Mouse (Mus musculus): Measurements from ENCODE around the gene Lbr. TPM values are rescaled to one million over a fixed set of nuclear protein-coding genes. Genes with fewer than 3 reads are reported as not detected.

The Lbr gene
- total RNA-seq (2015) (243 and 247 TPM in 2 replicates), total RNA-seq (2017) (206 and 228 TPM in 2 replicates)

GRCm38 (mm10) chr1:181842781-181843180 lies at the start of gene Lbr:
Gene Lbr (minus strand): TSS chr1:181843046.
- 0 out of 2 replicates have a peak, but pooled peaks have one; percentile 8 for ATAC-seq (replicated peaks; ENCODE audit: poor library complexity)

DNA sequence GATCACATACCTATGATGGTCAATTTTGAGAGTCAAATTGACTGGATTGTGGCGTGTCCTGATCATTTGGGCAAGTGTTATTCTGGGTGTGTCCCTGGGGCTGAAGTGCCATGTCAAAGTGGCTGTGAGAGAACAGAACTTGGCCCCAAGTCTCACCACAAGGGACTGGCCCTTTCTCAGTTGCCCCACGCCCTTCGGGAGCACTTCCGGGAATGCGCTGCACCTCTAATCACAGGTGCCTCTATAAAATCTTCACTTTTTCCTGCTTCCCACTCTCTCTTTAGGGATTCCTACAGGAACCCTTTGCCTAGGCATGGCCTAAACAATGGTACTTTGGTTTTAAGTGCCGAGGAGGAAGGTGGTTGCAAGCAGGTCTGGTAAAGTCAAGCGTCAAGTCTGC lies 46.8 kb upstream of the Lbr start:
- ATAC-seq (replicated peaks; ENCODE audit: poor library complexity): no peak

DNA sequence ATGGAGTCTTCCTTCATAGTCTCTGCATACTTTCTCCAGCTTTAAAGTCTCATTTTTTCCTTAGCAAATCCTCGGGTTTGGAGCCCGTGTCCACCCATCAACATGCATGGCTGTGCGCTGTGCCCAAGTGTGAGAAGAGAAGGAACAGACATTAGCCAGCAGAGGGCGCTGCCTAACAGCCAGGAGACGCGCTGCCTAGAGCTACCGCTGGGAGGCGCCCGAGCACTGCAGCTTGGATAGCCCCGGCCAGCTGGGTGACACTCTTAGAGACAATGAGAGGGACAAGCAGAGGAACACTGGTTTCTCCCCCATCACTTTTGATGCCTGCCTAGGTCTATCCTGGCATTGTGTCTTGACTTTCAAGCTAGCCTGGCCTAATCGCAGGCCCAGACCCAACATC lies 46.0 kb upstream of the Lbr start:
- ATAC-seq (replicated peaks; ENCODE audit: poor library complexity): peak; percentile 100

DNA sequence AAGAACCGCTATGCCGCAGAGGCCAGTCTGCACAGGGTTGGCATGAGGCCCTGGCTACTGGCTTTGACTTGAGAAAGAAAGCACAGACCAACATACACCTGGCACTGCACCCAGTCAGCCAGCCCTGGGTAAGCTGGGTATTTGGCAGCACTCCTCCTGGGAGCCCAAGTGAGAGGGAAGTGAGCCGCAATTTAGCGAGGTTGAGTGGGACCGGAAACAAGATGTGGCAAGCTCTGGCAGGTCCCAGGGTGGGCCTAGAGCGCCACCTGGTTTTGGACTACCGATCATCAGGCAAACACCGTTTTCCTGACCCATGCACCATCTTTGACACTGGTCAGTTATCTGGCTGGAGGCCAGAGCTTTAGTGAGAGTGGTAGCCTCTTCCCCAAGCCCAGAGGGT lies 38.7 kb upstream of the Lbr start:
- ATAC-seq (replicated peaks; ENCODE audit: poor library complexity): peak; percentile 82

DNA sequence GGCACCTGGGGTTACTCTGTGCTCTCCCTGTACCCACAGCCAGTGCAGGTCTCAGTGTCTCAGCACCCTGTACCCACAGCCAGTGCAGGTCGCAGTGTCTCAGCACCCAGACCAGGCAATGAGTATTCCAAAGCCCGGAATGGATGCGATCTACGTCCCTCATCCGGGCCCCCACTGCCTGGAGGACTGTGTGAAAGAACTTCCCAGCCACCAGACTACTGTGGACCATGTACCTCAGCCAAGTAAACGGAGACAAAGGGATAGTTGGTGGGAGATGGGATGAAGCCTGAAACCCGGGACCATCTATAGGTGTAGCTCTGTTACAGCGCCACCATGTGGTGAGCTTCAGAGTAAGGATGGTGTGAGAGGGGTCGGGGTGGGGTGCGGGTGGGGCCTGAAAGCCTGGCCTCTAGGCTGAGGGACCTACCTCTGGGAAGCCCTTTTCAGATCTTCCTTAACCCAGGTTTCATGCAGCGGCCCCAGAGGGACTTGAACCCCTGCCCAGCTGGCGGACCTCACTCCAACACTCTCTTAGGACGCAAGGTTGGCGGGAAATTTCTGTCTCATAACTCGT lies 38.0 kb upstream of the Lbr start:
- no peak for ATAC-seq (replicated peaks; ENCODE audit: poor library complexity)

DNA sequence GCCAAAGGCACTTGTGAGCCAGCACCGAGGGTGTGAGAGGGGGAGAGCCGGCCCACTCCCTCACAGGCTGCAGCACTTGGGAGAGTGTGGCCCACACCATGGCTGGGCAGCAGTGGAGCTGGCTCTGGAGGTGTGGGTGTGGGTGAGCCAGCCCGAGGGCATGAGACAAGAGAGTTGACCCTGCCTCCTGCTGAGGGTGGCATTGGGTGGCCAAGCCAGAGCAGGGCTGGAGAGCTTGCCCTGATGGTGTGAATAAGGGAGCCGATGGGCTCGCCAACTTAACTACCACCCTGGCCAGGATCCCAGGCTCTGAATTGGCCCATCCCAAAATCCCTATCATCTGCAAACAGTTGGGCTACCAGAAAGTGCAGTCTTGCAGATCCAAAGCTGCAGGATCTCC lies 35.6 kb upstream of the Lbr start:
- ATAC-seq (replicated peaks; ENCODE audit: poor library complexity): no peak

GRCm38 (mm10) chr1:181877088-181877487 lies 34.2 kb upstream of the Lbr start:
- peak; percentile 38 for ATAC-seq (replicated peaks; ENCODE audit: poor library complexity)

GRCm38 (mm10) chr1:181876656-181877055 lies 33.8 kb upstream of the Lbr start:
- no peak for ATAC-seq (replicated peaks; ENCODE audit: poor library complexity)

DNA sequence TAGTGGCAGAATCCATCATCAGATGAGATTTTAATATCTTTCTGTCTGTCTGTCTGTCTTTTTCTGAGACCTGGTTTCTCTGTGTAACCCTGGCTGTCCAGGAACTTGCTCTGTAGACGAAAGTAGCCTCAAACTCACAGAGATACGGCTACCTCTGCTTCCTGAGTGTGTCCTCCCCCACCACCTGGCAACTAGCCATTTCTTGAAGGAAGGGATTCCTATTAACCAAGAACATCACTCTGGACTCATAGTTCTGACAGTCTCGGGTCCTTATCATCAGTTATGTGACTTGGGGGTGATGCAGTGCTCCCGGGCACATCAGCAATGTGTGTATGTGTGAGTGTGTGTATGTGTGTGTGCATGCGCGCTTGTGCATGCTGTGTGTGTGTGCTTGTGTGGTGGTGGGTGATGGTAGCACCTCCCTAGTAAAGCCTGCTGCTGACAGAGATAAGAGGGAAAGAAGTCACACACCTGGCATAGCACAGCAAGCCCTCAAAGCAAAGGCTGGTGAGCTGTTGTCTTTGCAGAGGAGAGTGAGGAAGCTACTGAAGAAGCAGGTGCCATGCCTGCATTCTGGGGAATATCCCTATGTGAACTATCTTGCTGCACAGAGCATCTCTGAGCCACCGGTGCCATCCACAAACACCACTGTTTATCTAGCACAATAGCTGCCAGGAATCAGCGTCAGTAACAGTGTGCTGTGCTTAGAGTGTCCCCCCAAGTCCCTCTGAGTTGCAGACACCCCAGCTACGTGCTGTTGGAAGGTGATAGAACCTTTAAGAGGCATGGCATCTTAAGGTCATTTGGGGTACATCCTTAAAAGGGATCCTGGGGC lies 30.5 kb upstream of the Lbr start:
- peak; percentile 40 for ATAC-seq (replicated peaks; ENCODE audit: poor library complexity)

GRCm38 (mm10) chr1:181872639-181873038 lies 29.8 kb upstream of the Lbr start:
- peak; percentile 54 for ATAC-seq (replicated peaks; ENCODE audit: poor library complexity)

DNA sequence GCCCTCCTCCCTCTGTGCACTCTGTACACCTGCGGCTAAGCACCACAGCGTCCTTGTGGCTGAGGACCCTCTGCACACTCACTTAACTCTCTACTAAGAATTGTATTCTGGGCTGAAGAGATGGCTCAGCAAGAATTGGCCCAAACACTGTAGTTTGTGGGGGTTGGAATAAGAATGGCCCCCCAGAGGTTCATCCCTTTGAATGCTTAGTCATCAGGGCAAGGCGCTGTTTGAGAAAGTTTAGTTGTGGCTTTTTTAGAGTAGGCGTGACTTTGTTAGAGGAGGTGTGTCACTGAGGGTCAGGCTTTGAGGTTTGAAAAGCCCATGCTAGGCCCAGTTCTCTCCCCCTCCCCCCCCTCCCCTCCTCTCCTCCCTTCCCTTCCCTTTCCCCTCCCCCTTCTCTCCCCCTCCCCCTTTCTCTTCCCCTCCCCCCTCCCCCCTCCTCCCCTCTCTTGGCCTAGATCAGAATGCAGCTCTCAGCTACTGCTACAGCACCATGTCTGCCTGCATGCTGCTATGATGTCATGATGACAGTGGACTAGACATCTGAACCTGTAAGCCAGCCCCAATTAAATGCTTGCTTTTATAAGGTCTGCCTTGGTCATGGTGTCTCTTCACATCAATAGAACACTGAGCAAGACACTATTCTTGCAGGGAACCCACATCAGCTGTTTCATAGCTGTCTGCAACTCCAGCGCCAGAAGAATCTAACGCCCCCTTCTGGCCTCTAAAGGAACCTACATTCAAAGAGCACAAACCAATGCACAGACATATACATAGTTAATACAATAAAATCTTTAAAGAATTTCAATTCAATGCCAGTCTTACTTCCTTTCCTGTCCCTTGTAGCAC lies 23.8 kb upstream of the Lbr start:
- peak; percentile 40 for ATAC-seq (replicated peaks; ENCODE audit: poor library complexity)

- ATAC-seq (replicated peaks; ENCODE audit: poor library complexity): peak; percentile 32
Measured at GRCm38 (mm10) chr1:181865863-181866216, 23.0 kb upstream of the Lbr start.

- no peak for ATAC-seq (replicated peaks; ENCODE audit: poor library complexity)
Measured at GRCm38 (mm10) chr1:181864971-181865862, 22.4 kb upstream of the Lbr start.

DNA sequence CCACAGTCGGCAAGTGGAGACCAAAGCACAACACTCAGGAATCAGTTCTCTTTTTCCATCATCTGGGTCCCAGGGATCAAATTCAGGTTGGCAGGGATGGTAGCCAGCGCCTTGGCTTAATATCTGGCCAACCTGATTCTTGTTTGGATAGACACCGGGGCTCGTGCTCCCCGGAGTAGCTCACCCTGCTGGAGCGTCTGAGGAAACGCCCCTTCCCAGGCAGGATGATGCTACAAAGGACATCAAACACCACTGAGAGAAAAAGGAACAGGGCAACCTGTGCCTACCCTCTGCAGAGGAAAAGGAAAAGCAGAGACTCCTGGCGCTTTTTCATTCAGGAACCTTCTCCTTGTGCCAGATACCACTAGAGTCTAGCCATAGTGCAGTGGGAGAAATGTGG lies 20.6 kb upstream of the Lbr start:
- no peak for ATAC-seq (replicated peaks; ENCODE audit: poor library complexity)

GRCm38 (mm10) chr1:181862676-181863374 lies 20.0 kb upstream of the Lbr start:
- ATAC-seq (replicated peaks; ENCODE audit: poor library complexity): no peak

DNA sequence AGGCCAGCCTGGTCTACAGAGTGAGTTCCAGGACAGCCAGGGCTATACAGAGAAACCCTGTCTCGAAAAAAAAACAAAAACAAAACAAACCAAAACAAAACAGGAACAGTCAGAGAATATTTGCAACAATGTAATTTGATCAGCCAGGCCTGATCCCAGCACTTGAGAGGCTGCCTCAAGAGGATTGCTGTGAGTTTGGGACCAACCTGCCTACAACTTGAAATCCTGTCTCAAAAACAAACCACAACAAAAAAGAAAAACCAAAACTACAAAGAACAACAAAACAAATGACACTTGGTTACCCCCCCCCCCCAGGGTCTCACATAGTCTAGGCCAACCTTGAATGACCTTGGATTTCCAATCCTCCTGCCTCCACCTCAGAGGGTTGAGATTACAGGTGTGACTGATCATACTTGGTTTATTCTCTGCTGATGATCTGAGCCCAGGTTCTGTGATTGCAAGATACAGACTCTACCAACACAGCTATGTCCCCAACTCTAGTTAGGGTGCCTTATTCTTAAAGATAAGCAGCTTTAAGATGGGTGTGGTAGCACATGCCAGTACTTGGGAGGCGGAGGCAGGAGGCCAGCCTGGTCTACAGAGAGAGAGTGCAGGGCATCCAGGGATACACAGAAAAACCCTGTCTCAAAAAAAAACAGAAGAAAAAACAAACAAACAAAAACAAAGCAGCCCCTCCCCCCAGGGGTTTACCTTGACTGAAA lies 18.5 kb upstream of the Lbr start:
- ATAC-seq (replicated peaks; ENCODE audit: poor library complexity): peak; percentile 56

- ATAC-seq (replicated peaks; ENCODE audit: poor library complexity): peak; percentile 88
Measured at GRCm38 (mm10) chr1:181860659-181861058, 17.8 kb upstream of the Lbr start.

GRCm38 (mm10) chr1:181856329-181856728 lies 13.5 kb upstream of the Lbr start:
- no peak for ATAC-seq (replicated peaks; ENCODE audit: poor library complexity)

DNA sequence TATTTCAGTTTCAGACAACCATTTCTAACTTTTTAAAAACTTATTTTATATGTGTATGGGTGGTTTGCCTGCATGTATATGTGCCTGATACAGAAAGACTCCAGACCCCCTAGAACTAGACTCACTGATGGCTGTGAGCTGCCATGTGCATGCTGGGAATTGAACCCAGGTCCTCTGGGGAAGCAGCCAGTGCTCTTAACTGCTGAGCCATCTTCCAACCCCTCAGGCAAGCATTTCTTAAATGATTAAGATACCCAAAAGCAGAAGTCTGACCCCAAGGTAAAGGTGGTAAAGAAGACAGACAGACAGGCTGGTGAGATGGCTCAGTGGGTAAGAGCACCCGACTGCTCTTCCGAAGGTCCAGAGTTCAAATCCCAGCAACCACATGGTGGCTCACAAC lies 12.0 kb upstream of the Lbr start:
- no peak for ATAC-seq (replicated peaks; ENCODE audit: poor library complexity)

Data from megakaryocyte progenitor cell, adult 5-6 weeks (primary cell).